Mouse (Mus musculus) urinary bladder, postnatal 14 days (tissue): ENCODE data around the gene Mllt11.

ENCODE experiments used
- DNase-seq: peaks from one replicate; pipeline ENCODE4 v3.0.0; 2021; ENCODE audit warnings: low spot score

Gene Mllt11

DNA sequence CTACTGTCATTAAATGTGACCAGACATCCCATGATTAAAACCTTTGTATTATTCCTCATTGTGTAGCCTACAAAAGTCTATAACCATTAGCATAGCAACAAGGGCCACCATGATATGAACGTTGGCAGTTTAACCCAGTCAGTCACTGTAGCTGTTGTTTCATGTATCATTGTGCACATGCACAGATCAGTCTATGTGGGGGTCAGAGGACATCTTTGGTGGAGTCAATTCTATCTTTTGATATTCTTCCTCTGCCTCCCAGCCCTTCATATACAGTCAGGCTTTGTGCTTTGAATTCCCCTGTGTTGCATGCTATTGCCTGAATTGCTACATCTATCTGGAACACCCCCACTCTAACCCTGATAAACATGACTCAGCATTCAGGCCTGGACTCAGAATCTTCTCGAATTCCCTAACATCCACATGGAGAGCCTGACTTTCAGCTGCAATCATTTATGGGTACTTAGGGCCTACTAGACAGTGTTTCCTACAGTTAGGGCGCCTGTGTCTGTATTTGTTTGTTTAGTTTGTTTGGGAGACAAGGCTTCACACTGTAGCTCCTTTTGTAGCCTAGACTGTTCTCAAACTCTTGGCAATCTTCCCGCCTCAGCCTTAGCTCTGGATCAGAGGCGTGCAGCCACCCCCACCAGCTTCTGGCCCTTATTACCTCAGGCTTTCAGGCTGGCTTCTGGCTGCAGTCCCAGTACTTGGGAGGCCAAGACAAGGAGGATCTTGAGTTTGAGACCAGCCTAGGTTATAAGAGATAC, 14.7 kb upstream of the Mllt11 start:
- peak; percentile 59 for DNase-seq

DNA sequence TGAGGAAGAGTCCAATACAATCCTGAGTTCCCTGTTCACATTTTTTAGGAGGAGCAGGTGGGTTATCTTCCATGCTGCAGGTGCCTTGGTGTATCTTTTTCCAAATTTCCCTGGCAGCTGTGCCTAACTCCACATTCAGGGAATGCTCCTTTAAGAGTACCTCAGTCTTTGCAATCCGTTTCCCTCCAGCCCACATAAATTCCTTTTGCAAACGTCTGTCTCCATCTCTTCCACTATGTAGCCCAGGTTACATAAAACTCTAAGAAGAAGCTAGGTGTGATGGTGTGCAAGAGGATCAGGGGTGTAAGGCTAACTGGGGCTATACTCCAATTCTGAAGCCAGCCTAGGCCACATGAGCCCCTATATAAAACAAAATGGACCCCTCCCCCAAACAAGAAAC, 11.1 kb upstream of the Mllt11 start:
- DNase-seq: no peak

DNA sequence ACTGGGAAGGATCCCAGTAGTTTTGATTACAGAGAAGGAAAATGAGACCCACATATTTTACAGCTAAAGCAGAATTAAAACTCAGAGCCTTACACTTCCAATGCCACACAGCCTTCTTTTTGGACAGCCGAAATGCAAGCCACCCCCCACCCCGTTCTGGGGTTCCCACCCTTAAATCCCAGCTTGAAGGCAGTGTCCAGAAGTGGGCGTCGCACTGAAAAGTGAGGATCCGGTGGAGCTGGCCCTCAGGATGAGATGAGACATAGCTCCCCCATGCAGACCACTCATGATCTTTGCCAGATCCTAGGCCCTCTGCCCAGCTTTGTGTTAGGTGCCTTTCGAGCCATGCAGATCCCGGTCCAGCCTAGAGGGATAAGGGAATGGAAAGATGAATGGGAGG, 9.5 kb upstream of the Mllt11 start, which contains the start of gene Gm128:
Gene Gm128 (minus strand): TSS at position 101 of the 400 bp plus-strand sequence.
- DNase-seq: no peak

DNA sequence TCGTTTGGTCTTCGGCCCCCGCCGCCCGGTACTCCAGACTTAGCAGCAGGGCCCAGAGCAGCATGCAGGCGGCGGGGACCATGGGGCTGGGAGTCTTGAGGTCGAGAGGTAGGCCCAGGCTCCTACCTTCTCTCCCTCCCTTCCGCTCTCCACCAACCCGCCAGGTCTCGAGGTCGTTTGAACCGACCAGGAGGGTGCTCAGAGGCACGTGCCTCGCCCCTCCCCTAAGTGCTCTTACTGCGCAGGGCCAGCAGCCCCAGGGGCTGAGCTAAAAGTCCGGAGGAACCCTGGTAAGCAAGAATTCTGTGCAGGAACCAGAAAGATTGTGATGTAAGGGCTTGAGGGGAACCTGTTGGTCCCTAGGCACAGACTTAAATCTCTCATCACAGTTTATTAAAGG, 8.9 kb upstream of the Mllt11 start:
- DNase-seq: no peak

DNA sequence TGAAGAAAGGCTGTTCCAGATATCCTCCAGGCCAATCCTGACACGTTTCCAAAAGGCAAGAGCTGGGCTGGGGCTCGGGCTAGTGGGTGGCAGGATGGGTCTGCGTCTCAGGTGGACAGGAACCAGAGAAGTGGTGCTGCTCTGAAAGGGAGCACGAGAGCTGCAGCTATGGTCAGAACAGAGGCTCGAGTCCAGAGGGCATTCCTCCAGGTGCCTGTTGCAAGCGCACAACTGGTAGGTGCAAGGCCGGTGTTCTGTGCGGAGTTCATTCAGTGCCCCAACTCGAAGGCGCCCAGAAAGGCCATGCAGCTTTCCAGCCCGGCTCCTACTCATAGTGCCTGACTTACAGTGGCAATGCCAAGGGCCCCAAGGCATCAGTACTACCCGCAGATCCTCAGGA, 8.0 kb upstream of the Mllt11 start:
- DNase-seq: no peak

DNA sequence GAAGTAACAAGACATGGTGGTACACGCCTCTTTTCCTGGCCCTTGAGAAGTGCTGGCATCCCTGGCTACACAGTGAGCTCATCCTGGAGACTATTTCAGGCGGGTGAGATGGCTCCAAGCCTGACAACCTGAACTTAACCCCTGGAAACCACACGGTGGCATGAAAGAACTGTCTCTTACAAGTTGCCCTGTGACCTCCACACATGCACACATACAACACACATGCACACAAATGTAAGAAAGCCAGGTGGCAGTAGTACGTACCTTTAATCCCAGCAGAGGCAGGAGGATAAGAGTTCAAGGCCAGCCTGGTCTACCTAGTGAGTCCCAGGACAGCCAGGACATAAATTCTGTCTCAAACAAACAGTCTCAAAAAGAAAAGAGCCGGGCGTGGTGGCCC, 7.1 kb upstream of the Mllt11 start:
- DNase-seq: no peak

DNA sequence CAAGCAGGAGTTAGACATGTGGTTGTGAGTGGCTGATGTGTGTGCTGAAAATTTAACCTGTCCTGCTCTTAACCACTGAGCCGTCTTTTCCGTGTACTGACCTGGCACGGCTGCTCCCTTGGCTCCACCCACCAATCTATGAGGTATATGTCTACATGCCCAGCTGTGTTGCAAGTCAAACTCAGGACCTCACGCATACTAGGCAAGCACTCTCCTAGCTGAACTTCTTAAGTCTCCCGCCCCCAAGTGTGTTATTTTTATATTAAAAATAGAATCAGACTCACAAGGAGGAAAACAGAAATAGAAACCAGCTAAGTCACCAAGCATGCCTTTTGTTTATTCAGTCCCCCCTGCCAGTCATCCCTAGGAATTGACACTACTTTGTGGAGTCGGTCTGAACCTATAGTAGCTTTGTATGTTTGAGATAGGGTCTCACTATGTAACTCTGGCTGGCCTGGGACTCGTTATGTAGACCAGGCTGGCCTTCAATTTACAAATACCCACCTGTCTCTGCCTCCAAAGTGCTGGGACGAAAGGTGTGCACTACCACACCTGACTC, 5.6 kb upstream of the Mllt11 start:
- no peak for DNase-seq

DNA sequence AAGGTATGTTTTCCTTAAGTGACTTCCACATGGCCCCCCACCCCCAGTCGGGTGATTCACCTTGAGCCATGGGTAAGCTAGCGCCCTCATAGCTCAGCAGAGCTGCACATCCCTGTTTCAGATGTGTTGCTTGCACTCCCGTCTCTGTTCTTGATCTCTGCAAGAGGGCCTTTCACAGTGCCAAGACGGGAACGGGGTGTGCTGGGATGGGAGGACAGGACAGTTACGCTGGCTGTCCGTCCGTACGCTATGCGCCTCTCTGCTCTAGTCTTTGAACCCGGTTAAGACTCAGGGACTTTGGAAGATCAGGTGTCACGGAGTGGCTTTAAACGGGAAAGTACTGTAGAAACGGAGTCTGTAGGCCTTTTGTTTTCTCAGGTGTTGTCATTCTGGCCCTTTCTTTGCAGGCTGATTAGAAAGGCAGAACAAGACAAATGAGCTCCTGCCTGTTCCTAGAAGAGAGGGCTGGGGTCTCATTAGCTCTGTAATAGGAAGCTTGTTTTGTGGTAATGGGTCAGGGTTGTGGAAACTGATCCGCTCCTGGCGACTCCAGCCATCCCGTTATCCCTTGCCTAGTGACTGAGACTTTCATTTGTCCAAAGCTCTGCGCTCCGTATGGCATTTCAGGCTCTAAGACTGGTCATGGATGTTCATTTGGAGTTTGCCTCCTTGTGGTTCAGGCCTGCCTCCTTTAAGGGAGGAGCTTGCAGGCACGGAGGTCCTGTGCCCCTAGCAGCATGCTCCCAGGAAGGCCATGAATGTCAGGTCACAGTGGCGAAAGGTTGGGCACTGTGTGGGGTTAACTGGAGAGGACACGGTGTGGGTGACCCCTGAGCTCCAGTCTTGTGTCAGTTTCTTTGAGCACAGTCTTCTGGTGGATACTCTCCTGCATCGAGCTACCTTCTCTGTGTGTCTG, 3.7 kb upstream of the Mllt11 start:
- no peak for DNase-seq

DNA sequence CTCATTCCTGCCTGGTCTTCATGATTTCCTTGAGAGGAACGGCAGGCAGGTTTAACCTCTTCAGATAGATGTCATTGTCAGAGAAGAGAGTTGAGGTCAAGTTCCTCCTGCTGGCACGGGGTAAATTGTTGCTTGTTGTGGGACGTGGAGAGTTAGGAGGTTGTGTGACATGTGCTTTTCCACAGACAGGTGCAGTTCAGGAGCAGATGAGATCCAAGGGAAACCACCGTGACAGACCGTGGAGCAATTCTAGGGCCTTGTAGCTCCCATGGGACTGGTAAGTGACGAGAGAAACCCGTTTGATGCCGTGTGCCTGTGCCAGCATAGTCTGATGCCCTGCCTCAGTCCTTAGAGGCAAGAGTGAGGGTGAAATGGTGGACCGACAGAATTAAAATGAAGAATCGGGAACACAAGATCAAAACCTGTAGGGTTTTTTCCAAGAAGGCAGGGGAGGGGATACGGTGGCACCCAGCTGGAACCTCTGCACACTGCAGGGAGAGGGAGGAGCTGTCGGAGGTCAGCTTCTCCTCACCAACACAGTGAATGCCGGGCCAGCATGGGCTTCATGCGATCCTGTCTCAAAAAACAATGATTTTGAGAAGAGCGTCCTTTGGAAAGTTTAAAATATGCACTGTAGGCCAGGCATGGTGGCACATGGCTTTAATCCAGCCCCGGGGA, 1.5 kb upstream of the Mllt11 start:
- DNase-seq: no peak

DNA sequence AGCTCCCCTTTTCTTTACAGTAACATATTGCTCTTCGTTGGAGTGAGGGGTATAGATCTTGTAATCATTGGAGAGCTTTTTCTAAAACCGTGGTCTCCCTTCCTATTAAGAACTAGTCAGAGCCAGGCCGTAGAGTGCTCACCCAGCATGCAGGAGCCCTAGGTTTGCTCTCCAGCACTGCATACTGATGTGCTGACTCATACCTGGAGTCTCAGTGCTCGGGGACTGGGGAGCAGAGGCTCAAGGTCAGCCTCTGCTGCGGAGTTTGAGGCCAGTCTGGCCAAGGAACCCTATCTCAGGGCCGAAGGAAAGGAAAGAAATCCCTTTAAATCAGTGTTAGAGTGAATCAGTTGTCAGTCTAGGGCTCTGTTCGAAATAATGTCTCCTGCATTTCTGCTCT, 800 bp upstream of the Mllt11 start:
- peak; percentile 55 for DNase-seq

DNA sequence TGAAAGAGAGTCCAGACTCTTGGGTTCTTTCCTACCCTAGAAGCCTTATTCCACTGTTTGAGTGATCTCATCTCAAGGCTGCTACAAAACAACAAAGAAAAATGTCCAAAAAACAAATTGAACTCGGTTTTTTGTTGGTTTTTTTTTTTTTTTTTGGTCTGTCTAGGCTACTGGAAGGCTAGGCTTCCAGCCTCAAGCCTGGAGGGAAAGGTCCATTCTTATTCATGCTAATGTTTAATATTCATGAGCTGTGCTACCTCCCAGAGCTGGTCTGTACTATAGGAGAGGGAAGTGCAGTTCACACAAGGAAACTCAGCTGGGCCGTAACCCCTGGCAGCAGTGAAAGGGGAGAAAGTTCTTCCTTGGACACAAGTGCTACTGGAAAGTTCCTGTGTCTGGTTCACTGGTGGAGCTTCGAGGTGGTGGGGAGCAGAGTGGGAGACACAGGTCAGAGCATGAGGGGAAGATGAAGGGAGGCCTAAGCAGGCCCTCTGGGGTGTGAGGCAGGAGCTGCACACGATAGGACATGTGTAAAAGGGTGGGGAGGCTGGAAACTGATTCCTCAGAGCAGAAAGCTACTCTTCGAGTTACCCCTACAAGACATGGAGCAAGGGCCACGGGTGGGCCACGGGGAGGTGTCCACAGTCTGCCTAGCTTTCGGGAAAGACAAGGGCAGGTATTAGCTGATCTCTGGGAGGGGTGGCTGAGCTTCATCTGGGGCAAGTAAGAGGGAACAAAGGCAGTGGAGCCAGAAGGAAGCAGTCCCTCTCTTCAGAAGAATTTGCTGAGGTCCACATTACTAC, 1.3 kb downstream of the Mllt11 start:
- DNase-seq: no peak

DNA sequence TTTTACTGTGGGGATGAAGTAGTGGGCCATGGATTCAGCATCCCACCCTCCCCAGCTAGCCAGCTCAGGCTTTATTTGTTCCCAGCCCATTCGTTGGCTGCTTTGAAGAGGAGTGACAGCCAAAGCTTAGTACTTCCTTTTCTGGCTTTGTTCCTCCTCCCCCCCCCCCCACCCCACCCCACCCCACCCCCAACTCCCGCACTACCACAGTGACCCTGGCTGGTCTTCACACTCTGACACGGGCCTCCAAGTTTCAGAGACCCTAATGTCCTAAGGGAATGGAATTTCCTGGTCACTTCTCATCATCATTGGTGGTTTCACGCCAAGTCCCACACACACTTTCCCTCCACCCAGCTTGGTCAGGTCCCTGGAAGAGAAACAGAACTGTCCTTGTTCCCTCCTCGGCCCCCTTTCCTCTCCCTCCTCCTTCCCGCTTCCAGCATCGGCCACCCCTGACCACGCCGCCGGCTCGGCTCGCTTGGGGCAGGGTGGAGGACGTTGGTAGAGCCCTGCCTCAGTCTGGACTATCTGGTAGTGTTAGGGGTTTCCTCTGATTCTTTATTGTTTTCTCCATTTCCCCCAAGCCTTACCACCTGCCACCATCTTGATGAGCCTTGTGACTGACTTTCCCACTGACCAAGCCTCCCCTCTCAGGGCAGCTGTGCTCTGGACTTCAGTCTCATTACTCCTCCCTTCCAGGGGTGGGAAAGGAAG, 2.0 kb downstream of the Mllt11 start:
- peak; percentile 36 for DNase-seq

DNA sequence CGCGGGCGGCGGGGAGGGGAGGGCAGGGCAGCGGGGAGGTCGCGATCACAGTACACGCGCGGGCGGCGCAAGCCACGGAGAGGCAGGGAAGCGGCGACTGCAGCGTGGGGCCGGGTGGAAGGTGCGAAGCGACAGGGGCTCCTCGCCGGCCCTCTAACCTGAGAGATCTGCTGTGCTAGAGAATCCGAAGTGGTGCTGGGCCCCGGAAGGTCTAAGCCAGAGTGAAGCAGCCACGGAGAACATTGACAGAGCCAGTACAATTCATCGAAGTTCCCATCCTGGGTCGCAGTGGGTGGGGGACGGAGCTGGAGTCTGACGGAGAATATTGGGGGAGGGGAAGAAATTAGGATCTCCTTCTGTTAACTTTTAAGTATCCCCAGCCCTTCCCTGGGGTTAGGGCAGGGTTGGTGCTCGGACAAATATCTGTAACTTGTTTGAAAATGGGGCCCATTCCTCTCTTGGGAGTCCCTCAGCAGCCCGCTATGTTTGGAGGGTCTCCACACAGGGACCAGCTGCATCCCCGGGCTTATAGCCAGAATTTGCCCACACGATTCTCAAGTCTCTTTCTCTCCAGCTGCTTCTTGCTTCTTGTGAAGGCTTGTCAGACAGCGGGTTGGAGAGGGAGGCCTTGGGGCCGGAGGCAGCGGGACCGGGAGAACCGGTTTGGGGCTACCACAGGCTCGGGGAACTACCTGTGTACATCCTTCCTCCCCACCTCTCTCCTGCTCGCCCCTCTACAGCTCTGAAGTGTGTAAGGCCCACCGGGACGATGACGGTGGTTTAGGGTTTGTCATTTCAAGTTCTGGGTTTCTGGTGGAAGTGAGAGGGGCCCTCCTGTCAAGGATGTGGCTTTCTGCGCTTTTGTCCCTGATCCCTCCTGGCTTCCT, 2.8 kb downstream of the Mllt11 start:
- peak; percentile 86 for DNase-seq

DNA sequence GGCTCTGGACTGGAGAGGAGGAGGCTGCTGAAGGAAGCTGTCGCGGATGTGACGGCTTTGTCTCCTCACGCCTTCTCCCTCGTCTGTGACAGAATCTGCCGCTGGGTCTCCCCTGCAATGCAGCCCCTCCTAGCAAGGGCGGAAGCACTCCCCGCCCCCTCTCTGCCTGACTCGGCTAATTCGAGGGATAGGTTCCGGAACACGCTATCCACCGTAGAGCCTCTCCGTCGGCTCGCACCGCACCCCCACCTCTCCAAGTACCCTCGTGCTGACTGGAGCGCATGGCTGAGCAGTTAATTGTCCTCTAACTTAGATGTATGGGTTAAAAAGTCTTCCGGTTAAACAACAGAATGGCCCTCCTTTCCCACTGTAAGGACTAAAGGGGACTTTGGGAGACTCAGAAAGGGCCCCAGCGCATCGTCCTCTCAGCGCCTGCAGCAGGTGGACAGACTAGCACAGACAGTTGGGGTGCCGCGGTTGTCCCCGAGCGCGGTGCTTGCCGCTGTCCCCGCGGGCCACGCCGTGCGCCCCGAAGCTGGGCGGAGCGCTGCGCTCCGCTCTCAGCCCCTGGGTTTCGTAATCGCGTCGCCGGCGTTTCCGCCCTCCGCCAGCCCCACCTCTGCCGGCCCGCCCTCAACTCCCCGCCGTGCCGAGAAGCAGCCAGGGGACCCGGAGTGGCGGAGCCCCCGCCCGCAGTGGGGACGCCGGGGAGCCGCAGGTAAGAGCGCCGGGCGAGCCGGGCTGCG, 3.6 kb downstream of the Mllt11 start, which contains the start of gene Cdc42se1:
Gene Cdc42se1 (plus strand): TSS at position 585 of the 746 bp plus-strand sequence.
- peak; percentile 91 for DNase-seq

DNA sequence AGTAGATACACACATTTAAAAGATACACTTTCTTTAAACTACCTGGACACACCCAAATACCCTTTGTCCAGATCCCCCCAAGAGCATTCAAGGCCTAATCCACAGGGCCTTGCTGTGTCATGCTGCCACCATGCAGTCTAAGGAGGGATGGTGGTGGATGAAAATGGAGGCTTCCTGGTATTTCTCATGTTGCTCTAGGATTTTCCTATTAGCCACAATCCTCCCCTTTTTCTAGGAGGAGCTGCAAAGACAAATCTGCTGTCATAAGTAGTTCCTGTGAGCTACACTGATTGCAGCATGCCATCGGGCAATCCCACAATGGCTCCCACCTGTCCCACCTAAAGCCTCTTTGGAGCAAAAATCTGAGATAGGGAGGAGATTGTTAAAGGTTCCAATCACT, 4.8 kb downstream of the Mllt11 start:
- DNase-seq: no peak

DNA sequence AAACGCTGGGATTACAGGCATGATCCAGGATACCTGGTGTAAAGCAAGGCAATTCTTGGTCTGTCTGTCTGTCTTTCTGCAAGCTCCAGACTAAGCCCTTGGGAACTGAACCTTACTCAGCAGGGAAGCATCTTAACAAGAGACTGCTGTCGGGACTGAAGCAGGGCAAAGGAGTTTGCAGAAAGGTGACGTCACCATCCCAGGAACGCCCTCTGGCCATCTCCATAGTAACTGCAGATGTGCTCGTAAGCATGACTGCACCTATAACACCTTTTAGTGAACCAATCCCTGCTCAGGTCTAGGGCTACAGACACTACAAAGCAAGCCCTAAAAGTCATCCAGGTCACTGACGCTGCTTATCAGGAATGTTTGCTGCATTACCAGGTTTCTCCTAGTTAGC, 7.7 kb downstream of the Mllt11 start:
- no peak for DNase-seq

DNA sequence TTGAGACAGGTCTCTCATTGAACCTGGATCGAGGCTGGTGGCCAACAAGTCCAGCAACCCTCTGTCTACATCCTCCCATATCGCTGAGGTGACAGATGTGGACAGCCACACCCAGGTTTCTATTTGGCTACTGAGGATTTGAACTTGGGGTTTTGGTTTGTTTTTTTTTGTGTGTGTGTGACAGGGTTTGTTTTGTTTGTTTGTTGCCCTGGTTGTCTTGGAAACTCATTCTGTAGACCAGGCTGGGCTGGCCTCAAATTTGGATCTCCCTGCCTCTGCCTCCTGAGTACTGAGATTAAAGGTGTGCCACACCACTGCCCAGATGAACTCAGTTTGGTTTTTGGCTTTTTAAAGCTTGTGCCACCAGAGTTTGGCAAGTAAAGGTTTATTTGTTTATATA, 8.9 kb downstream of the Mllt11 start:
- DNase-seq: no peak

DNA sequence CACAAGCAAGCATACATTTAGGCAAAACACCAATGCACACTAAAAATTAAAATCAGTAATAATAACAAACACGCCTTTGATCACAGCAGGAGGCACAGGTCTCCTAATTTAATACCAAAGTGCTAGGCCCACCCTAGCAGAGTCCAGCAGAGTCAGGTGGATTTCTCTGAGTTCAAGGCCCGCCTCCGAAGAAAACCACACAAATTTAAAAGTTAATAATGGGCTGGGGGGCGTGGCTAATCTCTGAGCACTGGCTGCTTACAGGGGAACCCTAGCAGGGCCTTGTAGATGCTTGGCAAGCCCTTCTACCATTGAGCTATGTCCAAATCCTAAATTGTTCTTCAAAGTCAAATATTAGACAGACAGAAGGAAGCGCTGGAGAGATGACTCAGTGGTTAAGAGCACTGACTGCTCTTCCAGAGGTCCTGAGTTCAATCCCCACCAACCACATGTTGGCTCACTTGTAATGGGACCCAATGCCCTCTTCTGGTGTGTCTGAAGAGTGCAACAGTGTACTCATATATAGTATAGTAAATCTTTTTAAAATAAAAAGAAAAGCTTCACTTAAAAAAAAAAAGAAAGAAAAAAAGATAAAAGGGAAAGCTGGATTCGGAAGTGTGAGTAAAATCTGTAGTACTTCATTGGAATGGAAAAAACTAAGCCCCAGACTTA, 13.4 kb downstream of the Mllt11 start:
- DNase-seq: no peak
